In the genomic region with DNA sequence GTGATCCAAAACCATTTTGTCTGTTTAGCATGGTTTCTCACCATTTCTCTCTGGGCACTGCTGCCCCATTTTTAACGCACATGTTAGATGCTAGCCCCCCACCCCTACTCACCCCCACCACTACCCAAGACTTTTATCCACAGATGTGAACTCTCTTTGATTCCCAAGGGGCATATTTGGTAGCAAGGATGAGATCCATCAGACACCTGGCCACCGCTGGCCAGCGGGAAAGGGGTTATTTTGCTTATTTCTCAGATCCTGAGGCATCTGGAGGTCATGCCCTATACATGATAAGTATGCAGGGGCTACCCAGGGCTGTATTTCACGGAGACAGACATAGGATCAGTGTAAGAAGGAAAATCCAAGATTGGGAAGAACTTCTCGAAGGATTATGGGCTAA, we compare ENCODE assay signal across 16 mouse cellular contexts.
"Had no signal": no experiment of that assay in that cellular context is flagged by ENCODE, and none has a peak within 500 bp of the region (broad histone marks: within the 10 kb centered on the region; RNA-seq: fewer than 3 reads in every experiment).

No protein-coding gene starts in this region.

- H3K27me3 ChIP-seq: neural tube, embryonic 13.5 days; neural tube, embryonic 15.5 days; stomach, embryonic 15.5 days had no signal

- H3K27ac ChIP-seq: neural tube, embryonic 13.5 days; neural tube, embryonic 15.5 days; stomach, embryonic 15.5 days; stomach, postnatal 0 days had no signal

- H3K4me1 ChIP-seq: stomach, embryonic 15.5 days had no signal

- H3K9me3 ChIP-seq: neural tube, embryonic 13.5 days; neural tube, embryonic 15.5 days; stomach, embryonic 15.5 days had no signal

- H3K4me3 ChIP-seq: neural tube, embryonic 13.5 days; neural tube, embryonic 15.5 days; stomach, embryonic 15.5 days had no signal

- H3K36me3 ChIP-seq: neural tube, embryonic 13.5 days; neural tube, embryonic 15.5 days; stomach, embryonic 15.5 days had no signal

- DNase-seq: retina, postnatal 1 day; right cerebral cortex, adult 18-20 months; right cerebral cortex, postnatal 14 days; right cerebral cortex, postnatal 25 days; right cerebral cortex, postnatal 4 days; spleen, adult 18-20 months; thymus, adult 18-20 months; thymus, adult 2 months; thymus, postnatal 14 days; thymus, postnatal 25 days; thymus, postnatal 36 days; thymus, postnatal 4 days had no signal

- H3K9ac ChIP-seq: neural tube, embryonic 13.5 days; neural tube, embryonic 15.5 days; stomach, embryonic 15.5 days had no signal

- H3K4me2 ChIP-seq: neural tube, embryonic 13.5 days; neural tube, embryonic 15.5 days; stomach, embryonic 15.5 days had no signal
